Mouse (Mus musculus) adrenal gland, adult 8-10 months (tissue): ENCODE results near the gene Tmem121b. TPM values are rescaled to one million over a fixed set of nuclear protein-coding genes. Genes with fewer than 3 reads are reported as not detected.

Experiments used
- DNase-seq: peaks from one replicate; pipeline ENCODE4 v3.0.0; 2022
- total RNA-seq, 4 experiments: library from RNA; stranded (reverse); gene quantifications; 2 replicates each; pipeline ENCODE4 v1.2.4; 2022

Gene Tmem121b
- total RNA-seq, 4 experiments from 2014 or later = 0.07 to 0.12 (median 0.08) TPM; not detected in 1

GRCm38 (mm10) chr6:120491862-120492498, 1.6 kb downstream of the Tmem121b start:
- no peak for DNase-seq

GRCm38 (mm10) chr6:120491064-120491463, 2.5 kb downstream of the Tmem121b start:
- no peak for DNase-seq

- no peak for DNase-seq
These were observed 4.1 kb downstream of the Tmem121b start for GRCm38 (mm10) chr6:120489461-120489860.

GRCm38 (mm10) chr6:120488647-120489046, 5.0 kb downstream of the Tmem121b start:
- no peak for DNase-seq

- no peak for DNase-seq
These were observed 7.5 kb downstream of the Tmem121b start for GRCm38 (mm10) chr6:120486051-120486510.

GRCm38 (mm10) chr6:120485038-120485437, 8.6 kb downstream of the Tmem121b start:
- no peak for DNase-seq

GRCm38 (mm10) chr6:120483211-120483626, 10.4 kb downstream of the Tmem121b start:
- DNase-seq = no peak

- DNase-seq = no peak
These were observed 10.9 kb downstream of the Tmem121b start for GRCm38 (mm10) chr6:120482756-120483155.

GRCm38 (mm10) chr6:120482021-120482420, 11.6 kb downstream of the Tmem121b start:
- no peak for DNase-seq

GRCm38 (mm10) chr6:120481538-120481937, 12.1 kb downstream of the Tmem121b start:
- DNase-seq = no peak

GRCm38 (mm10) chr6:120480361-120480760, 13.2 kb downstream of the Tmem121b start:
- DNase-seq = no peak

GRCm38 (mm10) chr6:120479302-120479701, 14.3 kb downstream of the Tmem121b start:
- DNase-seq = no peak

GRCm38 (mm10) chr6:120475288-120475687, 18.3 kb downstream of the Tmem121b start:
- DNase-seq = no peak

- DNase-seq = no peak
These were observed 20.2 kb downstream of the Tmem121b start for GRCm38 (mm10) chr6:120473427-120473826.

GRCm38 (mm10) chr6:120472455-120473140, 21.0 kb downstream of the Tmem121b start:
- DNase-seq = no peak

GRCm38 (mm10) chr6:120471991-120472441, 21.6 kb downstream of the Tmem121b start:
- no peak for DNase-seq

GRCm38 (mm10) chr6:120470666-120471065, 22.9 kb downstream of the Tmem121b start:
- DNase-seq = peak; percentile 46

GRCm38 (mm10) chr6:120469770-120470169, 23.8 kb downstream of the Tmem121b start:
- no peak for DNase-seq

GRCm38 (mm10) chr6:120469268-120469667, 24.3 kb downstream of the Tmem121b start:
- DNase-seq = no peak

GRCm38 (mm10) chr6:120468259-120468658, 25.3 kb downstream of the Tmem121b start:
- DNase-seq = no peak

- DNase-seq = no peak
These were observed 26.8 kb downstream of the Tmem121b start for GRCm38 (mm10) chr6:120466609-120467329.

GRCm38 (mm10) chr6:120465393-120465792, 28.2 kb downstream of the Tmem121b start:
- no peak for DNase-seq

- no peak for DNase-seq
These were observed 29.1 kb downstream of the Tmem121b start for GRCm38 (mm10) chr6:120464406-120464939.
